Mouse (Mus musculus) fibroblast of lung, adult 2 months (primary cell): ENCODE results near the gene Tmem167b.
"Not testable (repeated sequence)": the region's sequence is repeated elsewhere in the genome, so short reads cannot be mapped to it uniquely, and the experiment has no call there.

ENCODE experiments used
- DNase-seq: peaks from one replicate; pipeline ENCODE4 v3.0.0-alpha.2; 2011; ENCODE audit warnings: low read depth

Gene Tmem167b

DNA sequence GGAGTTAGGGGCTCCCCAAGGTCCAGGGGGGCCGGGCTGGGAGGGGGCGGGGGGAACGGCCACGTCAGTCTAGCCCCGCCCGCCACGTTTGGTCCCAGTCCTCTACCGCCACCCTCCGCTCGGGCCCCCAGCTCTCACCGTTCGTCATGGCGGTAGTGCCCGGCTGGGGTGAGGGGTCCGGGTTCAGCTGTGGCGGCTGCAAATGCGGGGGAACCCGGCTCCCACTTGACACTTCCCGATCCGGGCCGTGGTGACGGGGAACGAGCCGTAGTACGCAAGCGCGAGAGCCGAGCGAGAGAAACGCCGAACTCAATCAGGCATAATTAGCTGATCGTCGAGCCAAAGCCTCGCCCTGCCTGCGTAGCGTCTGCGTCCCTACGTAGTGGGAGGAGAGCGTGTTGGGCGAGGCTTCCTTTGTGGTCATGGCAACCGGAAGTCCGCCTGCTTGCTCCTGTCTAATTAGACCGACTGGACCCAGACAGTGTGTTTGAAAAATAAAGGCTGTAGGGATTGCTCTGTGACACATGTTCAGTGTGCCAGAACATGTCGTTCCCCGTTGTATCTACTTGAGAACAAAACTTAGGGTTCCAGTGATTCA, at the start of gene Tmem167b:
Gene Tmem167b (minus strand): TSS at position 334 of the 598 bp plus-strand sequence.
- DNase-seq, result peak; percentile 96

DNA sequence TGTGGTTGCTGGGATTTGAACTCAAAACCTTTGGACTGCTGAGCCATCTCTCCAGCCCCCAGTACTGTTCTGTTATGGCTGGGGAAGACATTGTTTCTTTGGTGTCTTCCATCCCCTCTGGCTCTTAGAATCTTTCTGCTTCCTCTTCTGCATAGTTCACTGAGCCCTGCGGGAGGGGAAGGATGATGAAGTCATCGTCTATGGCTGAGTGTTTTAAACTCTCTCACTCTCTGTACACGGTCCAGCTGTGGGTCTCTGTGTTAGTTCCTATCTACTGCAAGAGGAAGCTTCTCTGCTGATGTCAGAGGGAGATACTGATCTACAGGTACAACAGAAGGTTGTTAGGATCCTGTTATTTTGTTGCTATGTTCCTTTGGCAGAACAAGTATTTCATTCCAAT, 46.6 kb upstream of the Tmem167b start:
- no peak for DNase-seq

DNA sequence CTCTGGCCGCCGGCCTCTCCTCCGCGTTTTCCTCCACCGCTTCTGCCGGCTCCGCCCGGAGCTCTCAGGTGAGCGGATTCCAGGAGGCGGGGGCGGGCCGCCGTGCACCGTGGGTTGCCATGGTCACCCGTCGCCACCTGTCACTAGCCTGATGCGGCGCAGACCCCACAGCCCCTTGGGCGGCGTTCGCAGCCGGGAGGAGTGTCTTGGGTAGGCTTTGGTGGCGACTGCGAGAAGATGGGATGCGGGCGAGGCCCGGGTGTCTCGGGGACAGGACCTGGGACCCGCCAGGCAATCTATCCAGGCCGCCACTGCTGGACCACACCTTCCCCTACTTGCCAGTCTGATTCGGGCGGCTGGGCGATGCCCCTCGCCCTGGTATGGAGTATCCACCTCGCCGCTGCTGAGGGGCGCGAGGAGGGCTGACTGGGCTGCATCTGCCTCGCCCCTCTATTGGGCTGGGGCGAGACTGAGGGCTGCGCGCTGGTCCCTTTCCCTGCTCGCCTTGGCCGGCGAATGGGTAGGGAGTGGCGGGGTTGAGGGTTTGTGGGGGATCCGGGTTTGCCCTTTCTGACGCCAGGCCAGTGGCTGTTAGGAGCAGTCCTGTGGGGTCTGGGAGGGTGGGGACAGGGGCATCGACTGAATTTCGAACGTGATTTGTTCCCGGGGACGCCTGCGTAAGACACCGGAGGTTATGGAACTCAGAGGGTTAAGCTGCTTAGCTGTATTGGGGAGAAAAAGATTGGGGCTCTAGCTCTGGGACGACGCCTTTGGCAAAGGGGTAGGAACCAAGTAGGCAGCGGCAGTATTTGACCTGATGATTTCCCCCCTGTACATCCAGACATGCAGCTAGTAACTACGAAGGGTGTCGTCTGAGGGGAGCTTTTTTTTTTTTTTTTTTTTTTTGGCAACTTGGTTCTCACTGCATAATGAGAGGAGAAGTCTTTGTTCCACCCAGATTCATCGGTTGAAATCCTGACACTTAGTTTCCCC, 29.6 kb upstream of the Tmem167b start:
- no peak for DNase-seq

DNA sequence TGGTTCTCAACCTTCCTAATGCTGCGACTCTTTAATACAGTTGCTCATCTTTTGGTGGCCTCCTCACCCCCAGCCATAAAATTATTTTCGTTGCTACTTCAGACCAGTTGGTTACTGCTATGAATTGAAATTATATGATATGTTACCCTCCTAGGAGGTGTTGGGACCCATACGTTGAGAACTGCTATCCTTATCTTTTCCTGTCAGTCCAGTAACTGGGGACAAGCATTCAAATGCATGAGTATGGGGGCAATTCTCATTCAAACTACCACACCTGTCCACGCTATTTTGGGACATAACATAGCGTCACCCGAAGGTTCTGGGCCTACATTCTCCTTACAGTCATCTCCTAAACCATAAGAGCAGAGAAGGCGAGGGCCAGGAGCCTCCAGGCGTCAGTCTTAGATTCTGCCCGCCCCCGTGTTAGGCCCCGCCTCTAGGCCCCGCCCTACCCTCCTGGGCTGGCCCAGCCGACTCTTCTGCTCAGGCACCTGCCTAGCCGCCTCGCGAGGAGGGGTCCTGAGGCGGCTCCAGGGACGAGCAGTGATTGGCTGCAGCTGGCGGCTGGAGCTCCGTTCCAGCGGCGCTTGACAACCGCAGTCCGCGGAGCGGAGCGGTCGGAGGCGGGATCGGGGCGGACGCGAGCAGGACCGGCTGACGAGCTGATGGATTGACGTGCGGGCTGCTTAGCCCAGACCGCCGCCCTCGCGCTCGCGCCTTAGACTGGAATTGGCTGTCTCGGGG, 28.7 kb upstream of the Tmem167b start, which contains the start of gene Wdr47:
Gene Wdr47 (plus strand): TSS at position 494 of the 744 bp plus-strand sequence.
- peak; percentile 84 for DNase-seq

DNA sequence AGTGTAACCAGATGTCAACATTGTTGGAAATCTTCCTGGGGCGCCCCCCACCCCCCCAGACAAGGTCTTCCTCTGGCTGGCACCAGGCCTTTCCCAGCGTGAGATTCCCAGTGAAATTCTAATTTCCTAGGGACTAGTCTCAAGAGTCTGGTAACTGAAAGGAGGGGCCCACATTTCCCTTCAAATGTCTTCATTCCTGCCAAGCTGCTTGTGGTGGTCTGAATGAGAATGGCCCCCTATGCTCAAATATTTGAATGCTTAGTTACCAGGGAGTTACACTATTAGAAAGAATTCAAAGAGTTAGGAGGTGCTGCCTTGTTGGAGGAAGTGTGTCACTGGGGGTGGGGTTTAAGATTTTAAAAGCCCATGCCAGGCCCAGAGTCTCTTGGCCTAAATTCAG, 26.2 kb upstream of the Tmem167b start:
- no peak for DNase-seq

DNA sequence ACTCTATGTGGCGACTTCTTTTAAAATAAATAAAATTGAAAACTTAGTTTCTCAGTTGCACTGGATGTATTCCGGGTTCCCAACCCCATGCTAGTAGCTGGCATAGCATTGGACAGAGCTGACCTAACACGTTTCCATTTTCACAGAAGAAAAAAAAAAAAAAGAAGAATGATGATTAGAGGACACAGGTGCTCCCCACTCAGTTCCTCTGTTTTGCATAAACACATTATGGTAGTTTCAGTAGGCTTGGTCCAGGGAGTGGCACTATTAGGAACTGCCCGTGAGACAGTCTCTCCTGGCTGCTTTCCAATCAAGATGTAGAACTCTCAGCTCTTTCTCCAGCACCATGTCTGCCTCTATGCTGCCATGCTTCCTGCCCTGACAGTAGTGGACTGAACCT, 22.3 kb upstream of the Tmem167b start:
- DNase-seq, result no peak

DNA sequence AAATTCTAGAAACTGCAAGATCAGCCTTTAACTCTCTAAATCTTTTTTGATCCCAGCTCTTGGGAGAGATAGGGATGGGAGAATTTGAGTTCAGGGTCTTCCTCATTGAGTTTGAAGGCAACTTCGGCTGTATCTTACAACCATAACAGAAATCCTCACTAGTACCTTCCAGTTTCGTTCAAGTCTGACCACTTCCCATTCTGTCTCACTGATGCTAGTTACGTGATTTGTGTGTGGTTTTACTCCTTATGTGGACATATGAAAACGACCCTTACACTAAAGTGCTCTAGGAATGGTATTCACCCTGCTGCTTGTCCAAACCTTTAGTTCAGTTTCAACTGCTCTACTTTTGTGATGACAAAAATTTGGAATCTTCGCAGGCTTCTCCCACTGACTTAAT, 11.8 kb upstream of the Tmem167b start:
- DNase-seq, result no peak

DNA sequence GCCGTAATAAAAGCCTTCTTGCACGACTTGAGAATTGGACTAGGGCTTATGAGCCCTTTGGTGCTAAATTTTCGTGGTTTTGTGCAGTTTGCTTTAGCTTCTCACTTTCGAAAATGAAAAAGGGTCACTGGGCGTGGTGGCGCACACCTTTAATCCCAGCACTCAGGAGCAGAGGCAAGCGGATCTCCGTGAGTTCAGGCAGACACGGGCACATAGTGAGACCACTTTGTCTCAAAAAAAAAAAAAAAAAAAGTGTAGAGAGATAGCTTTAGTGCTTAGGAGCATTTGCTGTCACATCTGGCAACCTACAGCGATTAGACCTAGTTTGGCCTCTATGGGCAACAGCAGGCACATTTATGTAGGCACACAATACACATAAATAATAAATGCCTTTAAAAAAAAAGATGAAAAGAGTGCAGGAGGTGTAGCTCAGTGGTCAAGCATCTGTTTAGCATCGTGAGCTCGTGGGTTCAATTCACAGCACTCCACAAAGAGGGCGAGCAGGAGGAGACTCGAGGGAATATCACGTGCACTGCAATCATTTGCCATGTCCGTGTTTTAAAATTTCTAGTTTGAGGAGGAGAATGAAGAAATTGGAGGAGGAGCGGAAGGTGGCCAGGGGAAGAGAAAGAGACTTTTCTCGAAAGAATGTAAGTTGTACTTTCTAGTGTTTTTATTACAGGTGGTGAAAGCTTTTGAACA, 10.2 kb upstream of the Tmem167b start:
- no peak for DNase-seq

DNA sequence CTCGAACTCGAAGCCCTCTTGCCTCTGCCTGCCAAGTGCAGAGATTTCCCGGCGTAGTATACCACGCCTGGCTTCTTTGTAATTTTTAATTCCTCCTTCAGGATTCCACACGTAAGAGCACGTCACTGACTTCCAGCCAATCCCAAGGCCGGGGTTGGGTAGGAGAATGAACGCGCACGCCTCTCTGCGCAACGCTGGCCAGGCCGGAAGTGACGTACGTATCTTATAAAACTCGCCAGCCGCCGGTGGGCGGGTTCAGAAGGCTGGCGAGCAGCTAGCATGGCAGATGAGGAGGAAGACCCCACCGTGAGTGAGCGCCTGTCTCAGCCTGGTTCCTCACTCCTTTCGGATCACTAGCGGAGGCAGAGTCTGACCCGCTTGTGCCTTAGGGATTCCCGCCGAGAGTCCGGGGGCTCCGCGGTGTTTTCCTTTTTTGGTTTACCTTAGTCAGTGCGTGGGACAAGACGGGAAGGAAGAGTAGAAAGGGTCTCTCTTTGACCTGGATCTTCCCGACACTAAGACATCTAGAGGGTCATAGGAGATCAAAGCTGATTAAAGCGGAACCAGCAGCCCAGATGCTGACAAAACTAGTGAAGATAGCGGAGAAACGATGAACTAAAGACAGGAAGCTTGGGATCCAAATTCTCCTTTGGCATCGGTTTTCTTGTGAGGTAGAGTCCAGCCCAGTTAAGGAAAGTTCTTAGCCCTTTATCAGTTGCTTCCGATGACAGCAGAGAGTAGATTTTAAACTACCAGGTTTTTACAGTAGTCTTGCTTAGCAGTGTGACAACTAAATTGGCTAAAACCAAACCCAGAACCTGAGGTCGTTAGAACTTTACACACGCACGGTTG, 9.4 kb upstream of the Tmem167b start, which contains the start of gene Taf13:
Gene Taf13 (plus strand): TSS at position 256 of the 852 bp plus-strand sequence.
- peak; percentile 88 for DNase-seq

DNA sequence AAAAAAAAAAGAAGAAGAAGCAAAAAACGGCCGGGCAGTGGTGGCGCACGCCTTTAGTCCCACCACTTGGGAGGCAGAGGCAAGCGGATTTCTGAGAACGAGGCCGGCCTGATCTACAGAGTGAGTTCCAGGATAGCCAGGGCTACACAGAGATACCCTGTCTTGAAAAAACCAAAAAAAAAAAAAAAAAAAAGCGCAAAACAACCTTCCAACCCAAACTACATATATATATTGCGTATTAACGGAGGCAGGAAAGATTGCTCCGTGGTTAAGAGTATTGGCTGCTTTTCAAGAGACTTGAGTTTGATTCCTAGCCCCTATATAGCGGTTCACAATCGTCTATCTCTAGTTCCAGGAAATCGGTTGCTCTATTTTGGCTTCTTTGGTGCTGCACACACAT, 8.5 kb upstream of the Tmem167b start:
- no peak for DNase-seq

DNA sequence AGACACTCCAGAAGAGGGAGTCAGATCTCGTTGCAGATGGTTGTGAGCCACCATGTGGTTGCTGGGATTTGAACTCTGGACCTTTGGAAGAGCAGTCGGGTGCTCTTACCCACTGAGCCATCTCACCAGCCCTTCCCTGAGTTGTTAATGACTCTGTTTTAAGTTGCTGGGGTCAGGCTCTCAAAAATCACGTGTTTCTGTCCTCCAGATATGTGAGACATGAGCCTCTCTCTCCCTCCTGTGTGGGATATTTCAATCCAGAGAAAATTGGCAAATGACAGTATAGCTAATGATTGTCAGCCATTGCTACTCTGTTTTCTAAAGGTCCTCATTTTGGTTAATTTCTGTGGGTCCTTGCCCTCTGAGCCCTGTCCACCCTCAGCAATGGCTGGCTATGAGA, 7.4 kb upstream of the Tmem167b start:
- DNase-seq, result not testable (repeated sequence)

DNA sequence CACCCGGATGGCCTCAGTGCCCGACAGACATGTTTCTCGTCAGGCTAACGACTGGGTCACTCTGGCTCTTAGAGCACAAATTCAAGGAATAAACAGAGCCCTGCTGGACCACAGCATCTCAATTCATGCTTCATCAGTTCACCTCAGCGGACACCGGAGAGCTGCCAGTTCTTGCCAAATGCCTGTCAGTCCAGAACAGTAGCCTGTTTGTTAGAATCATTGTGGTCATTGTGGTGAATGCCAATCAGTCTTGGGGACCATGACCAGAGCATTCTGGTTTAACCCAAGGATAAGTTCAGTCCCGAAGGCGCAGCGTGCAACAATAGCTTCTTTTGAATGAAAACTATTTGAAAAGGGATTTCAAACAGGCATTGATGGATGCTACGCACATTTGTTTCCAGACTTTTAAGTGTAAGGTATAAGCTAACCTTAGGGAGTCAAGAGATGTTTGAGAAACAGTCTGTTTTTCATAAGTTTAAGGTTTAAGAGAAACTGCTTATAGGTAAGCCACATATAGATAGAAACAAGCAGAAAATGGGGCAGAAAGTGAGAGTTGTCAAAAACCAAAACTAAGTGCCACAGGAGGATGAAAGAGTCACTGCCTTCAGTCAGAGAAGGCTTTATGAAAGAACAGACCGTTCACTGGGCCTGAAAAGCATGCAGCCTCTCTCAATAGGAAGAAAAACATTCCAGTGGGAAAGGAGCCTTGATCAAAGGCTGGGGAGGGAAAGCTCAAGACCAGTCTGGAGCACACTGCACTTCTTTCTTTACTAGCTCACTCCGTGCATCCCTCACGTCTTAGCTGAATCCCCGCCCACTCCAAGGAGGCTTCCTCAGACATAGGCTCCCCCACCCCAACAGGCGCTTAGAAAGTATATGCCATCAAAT, 6.0 kb upstream of the Tmem167b start:
- DNase-seq, result peak; percentile 59

DNA sequence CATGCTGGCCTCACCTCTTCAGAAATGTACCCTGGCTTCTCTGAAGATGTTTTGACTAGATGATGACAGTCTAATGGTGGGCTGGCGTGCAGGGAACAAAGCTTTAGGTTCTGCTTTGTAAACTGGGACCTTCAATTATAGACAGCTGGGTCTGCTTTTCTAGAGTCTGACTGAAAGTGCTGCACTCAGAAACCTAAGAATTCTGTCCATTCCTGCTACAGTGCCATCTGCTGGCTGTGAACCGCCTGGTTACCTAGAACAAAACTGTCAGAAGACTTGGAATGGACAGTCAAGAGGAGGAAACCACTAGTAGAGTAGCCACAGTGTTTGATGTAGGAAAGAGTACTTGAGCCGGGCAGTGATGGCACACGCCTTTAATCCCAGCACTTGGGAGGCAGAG, 1.0 kb upstream of the Tmem167b start:
- DNase-seq, result peak; percentile 72

DNA sequence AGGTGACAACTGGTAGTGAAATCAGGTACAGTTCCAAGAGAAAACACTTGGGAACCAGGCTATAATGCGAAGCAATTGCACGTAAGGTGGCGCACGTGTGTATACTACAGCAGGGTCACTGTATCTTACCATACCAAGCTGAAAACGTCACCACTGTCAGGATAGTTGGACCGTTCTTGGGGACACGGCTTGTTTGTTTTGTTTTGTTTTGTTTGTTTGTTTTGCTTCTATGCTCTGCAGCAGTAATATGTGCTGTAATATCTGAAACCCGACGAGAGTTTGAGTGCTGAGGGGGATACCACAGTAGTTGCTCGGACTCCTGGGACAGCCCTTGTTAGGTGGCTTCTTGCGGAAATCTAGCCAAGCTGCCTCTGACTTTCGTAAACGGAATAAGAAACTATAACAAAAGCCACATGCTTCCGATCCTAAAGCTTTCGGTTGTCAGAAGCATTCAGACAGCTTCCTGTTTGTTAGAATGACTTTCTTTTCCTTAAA, 558 bp upstream of the Tmem167b start:
- DNase-seq, result no peak

DNA sequence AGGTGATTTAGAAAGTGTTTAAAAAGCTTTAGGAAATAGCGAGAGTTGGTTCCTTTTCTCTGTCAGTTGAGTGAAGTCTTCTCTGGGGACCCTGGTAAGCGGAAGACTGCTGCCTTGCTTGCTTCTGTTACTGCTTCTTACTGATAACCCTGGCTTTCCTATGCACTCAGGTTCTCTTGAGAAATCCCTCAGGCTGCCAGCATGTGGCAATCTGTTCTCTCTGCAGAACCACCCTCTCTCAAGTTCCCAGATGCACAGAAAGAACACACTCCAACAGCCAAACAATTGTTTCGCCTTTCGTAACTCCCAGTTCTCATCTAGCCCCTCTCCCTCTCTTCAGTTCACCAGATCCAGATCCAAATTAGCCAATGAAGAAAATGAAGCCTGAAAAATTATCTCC, 4.4 kb downstream of the Tmem167b start:
- no peak for DNase-seq

DNA sequence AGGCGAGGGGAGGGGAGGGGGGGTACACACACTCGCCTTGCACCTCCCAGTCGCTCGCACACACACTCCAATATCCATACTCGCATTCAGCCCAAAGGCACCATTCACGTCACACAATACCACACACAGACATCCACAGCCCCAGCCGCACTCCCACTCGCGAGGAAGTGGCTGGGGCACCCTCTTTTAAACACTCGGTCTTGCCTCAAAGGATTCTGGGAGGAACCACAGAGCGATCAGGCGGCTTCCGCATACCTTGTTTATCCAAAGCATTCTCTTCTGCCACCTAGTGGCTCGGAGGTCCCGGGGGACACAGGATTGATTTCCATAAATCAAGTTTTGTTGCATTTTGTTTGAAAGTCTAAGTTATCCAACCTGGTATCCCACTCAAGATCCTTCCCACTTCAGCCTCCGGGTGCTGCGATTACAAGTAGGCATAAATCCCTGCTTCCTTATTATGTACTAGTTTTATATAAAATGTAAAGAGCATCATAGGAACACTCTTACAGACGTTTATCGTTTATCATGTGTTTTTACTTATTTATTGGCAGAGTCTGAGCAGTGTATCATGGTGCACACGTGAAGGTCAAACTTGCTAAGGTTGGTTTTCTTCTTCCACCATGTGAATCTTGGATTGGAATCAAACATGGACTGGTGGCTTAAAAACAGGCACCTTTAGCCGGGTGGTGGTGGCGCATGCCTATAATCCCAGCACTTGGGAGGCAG, 7.5 kb downstream of the Tmem167b start:
- peak; percentile 87 for DNase-seq

DNA sequence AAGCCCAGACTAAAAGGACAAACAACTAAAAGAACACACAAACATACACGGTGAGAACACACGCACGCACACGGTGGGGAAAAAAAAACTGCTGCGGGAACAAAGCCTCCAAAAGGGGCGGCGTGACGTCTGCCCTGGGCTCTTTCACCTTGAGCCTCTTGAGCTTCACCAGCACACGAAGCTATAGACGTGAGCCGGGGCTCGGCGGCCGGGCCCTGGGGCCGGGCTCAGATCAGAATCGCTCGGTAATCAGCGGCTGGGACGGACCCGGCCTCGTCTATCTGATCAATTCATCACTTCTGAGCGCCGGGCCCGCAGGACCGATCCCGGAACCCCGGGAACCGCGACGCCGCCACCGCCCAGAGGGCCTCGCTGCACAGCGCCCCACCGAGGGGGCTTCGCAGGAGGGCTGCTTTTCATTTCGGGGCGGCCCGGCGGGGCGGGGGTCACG, 8.1 kb downstream of the Tmem167b start:
- no peak for DNase-seq

DNA sequence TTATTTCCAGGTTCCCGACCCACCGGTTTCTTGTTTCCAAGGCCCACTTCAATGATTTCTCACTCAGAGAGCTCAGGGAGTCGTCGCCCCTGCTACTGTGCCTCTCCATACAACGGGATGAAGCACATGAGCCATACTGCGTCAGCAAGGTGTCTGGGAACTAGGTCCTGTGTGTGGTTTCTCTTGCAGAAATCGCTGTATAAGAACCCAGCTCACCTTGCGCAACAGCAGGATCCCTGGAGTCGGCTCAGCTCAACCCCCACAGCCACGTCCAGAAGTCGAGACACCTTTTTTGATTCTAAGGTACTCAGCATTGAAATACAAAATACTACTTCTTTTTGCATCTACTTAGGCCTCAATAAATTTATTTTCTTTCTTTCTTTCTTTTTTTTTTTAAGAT, 20.0 kb downstream of the Tmem167b start:
- DNase-seq, result no peak

DNA sequence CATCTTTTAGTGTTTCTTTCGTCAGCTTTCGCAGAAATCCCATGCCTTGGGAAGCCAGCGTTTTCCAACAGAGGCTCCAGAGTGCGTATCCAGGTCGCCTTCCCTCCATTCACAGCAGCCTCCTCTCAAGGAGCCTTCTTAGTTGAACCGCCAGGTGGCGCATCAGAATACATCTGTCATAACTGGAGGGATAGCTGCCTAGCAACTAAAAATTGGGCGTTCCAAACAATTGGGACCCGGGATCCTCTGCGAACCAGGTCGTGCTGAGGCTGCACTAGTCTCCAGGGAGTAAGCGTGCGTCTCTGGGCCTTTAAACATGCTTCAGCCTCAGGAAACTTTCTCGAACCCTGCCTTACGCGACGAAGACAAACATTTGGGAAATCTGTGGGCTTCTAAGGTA, 25.0 kb downstream of the Tmem167b start:
- peak; percentile 55 for DNase-seq
